Mouse (Mus musculus): ENCODE results near the gene Cblb.
A peak's percentile ranks its signal among the peaks of the same experiment; 100 is the strongest.

Gene Cblb

GRCm38 (mm10) chr16:52031091-52031689, at the start of gene Cblb:
TSS of gene Cblb (plus strand) at chr16:52031225.
- DNase-seq (ENCODE audit: low spot score), result peak; percentile 100

GRCm38 (mm10) chr16:51985436-51985835, 45.6 kb upstream of the Cblb start:
- DNase-seq (ENCODE audit: low spot score), result no peak

- DNase-seq (ENCODE audit: low spot score), result no peak
Observed at GRCm38 (mm10) chr16:51986207-51986606, 44.8 kb upstream of the Cblb start.

DNA sequence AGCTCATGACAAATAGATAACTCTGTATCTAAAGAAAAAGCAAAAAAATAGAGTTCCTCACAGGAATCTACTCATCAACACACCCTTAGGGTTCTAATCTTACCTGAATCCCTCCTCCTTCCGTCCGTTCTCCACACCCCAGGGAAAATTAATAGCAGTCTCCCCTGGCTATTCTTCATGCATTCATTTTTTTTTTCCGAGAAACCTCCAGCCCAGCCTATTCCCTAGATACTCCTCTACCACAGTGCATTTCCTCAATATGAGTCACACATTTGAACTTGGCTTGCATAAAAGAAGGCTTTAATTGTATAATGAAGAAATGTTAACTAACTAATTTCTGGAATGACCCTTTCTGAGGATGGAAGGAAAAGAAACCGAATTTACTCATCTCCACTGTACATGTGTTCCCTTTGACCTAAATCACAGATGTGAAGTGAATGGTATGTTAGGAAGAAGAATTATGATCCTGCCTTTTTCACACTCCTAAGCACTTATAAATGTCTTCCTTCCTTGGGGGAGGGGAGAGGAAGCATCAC, 43.9 kb upstream of the Cblb start:
- no peak for DNase-seq (ENCODE audit: low spot score)

DNA sequence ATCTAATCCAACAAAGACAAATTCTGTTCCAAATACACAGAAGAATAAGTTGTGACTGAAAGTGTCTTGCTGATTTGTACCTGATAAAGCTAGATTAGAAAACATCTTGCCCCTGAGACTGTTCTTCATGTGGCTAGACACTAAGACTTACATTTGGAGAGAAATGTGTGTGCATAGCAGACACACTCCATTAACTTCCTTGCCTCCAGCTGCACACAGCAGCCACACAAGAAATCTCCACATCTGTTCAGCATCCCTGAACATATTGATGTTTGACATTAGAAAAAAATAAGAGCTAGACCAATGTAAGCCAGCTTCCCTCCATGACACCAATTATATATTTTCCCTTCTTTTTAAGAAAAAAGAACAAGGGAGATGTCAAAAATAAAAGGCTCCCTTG, 43.0 kb upstream of the Cblb start:
- DNase-seq (ENCODE audit: low spot score), result no peak

GRCm38 (mm10) chr16:51989259-51989658, 41.8 kb upstream of the Cblb start:
- DNase-seq (ENCODE audit: low spot score), result no peak

GRCm38 (mm10) chr16:52000043-52000442, 31.0 kb upstream of the Cblb start:
- peak; percentile 39 for DNase-seq (ENCODE audit: low spot score)

- no peak for DNase-seq (ENCODE audit: low spot score)
Observed at GRCm38 (mm10) chr16:52000801-52001200, 30.2 kb upstream of the Cblb start.

- no peak for DNase-seq (ENCODE audit: low spot score)
Observed at GRCm38 (mm10) chr16:52007006-52007405, 24.0 kb upstream of the Cblb start.

GRCm38 (mm10) chr16:52008471-52008870, 22.6 kb upstream of the Cblb start:
- DNase-seq (ENCODE audit: low spot score), result no peak

GRCm38 (mm10) chr16:52009421-52009820, 21.6 kb upstream of the Cblb start:
- no peak for DNase-seq (ENCODE audit: low spot score)

GRCm38 (mm10) chr16:52012984-52013383, 18.0 kb upstream of the Cblb start:
- DNase-seq (ENCODE audit: low spot score), result peak; percentile 45

DNA sequence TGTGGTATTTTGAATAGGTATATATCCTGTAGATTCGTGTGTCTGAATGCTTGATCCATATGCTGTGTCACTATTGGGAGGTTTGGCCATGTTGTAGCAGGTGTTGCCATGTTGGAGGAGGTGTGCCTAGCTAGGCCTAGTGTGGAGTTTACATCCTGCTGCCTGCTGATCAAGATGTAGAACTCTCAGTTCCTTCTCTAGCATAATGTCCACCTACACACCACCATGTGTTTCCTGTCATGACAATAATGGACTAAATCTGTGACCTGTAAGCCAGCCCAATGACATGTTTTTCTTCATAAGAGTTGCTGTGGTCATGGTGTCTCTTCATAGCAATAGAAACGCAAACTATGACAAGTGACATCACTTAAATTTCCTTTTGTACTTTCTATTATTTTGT, 17.2 kb upstream of the Cblb start:
- DNase-seq (ENCODE audit: low spot score), result no peak

DNA sequence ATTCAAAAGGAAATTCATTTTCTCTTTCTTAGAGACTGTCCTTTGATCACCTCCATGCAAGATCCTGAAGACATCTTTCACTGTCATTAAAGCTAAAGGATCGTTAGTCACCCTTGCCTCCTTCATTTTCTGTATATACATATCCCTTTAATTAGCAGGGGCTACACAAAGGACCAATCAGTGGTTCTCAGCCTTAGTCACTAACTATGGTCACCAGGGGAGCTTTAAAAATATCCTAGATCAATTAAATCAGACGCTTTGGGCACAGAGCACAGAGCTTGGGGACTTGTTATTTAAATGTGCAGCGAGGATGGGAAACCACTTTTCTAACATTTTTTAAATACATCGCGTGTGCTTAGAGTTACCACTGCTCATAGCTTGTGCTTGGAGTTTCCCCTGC, 7.6 kb upstream of the Cblb start:
- DNase-seq (ENCODE audit: low spot score), result no peak

DNA sequence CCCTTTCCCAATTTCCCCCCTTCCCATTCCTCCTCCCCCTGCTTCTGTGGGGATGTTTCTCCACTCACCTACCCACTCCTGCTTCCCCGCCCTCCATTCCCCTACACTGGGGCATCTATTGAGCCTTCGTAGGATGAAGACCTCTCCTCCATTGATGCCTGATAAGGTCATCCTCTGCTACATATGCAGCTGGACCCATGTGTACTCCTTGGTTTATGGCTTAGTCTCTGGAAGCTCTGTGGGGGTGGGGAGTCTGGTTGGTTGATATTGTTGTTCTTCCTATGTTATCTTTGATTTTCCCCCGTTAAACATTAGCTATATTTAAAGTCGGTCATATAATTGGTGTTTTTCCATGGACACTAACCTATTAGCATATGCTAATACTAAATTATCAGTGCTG, 3.7 kb upstream of the Cblb start:
- DNase-seq (ENCODE audit: low spot score), result no peak

- DNase-seq (ENCODE audit: low spot score), result peak; percentile 47
Observed at GRCm38 (mm10) chr16:52029001-52029400, 2.0 kb upstream of the Cblb start.

- DNase-seq (ENCODE audit: low spot score), result peak; percentile 94
Observed at GRCm38 (mm10) chr16:52031712-52032251, 757 bp downstream of the Cblb start.

- peak; percentile 66 for DNase-seq (ENCODE audit: low spot score)
Observed at GRCm38 (mm10) chr16:52032376-52033330, 1.6 kb downstream of the Cblb start.

DNA sequence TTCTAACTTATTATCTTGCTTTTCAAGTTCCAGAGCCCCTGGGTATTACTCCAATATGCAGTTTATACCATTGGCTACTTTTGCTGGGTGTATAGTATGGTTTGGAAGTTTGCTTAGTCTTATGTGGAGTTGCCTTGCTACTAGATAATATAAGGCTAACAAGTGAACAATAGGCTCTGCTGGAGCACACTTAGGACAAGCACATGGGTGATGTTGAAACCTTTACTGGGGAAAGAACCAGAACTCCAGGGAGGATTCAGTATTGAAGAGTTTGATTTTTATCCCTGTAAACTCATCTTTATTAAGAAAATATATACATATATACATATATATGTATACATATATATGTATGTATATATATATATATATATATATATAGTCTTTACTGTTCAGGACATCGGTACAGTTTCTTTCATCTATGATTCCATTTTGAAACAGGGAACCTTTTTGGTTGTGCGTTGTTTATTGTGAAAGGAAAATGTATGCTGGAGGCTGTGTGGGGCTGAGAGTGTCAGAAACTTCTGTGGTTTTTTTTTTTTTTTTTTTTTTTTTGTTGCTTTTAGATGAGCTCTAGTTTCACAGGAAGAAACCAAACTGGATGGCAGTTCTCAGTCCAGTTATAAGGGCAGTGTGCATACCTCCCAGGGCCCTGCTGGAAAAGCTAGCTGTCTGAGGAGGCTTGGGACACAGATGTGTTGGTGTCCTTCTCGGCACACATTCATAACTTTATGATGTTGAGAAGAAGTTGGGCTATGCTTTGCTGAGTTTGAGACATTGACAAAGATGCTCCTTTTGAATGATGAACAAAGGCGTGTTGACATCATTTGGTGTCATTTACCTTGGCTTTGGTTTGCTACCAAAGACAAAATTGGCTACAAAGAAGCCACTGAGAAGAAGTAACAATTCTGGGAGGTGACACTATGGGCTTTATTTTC, 2.6 kb downstream of the Cblb start:
- DNase-seq (ENCODE audit: low spot score), result peak; percentile 51

GRCm38 (mm10) chr16:52034356-52034755, 3.3 kb downstream of the Cblb start:
- peak; percentile 29 for DNase-seq (ENCODE audit: low spot score)

GRCm38 (mm10) chr16:52036295-52036694, 5.3 kb downstream of the Cblb start:
- no peak for DNase-seq (ENCODE audit: low spot score)

DNA sequence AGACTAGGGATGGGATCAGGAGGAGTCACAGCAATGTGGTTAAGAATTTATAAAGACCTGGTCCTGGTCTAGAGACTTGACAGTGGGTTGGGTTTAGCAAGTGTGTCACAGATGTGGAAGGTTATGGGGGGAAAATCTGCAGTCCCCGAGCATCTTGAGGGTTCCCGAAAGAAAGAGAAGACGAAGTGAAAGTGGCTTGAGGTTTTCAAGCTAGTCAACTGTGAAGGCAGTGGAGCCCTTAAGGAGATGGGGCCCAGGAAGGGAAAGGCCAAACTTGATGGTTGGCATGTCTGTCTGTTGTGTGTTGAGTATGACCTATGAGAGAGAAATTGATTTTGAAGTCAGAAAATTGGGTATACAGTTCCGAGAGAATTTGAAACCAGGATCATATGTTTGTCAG, 7.3 kb downstream of the Cblb start:
- peak; percentile 23 for DNase-seq (ENCODE audit: low spot score)
